7 mouse cellular contexts compared by ENCODE assay signal in genomic region chr8:71371236-71371848, GRCm38 (mm10). TPM values are rescaled to one million over a fixed set of nuclear protein-coding genes. Genes with fewer than 3 reads are reported as not detected.
DNase-seq lines count a peak whose midpoint lies in the region; ATAC-seq lines count a peak whose summit lies in the region.

TSS of gene Ocel1 (plus strand) at chr8:71371298.

- peak; percentile 98 for DNase-seq in adrenal gland, postnatal 14 days
- peak; percentile 98 for DNase-seq in embryonic facial prominence, embryonic 11.5 days (ENCODE audit: low spot score)
- DNase-seq in heart, adult 11 months = peak; percentile 100
- DNase-seq in kidney, adult 18-20 months = peak; percentile 98
- peak; percentile 97 for DNase-seq in limb, embryonic 11.5 days (ENCODE audit: low spot score)
- peak; percentile 99 for DNase-seq in midbrain, embryonic 14.5 days
- DNase-seq in spleen, adult 18-20 months = peak; percentile 97

- no peaks in the 10 kb centered on the region; the same call in 1 of the 2 replicates for H3K36me3 ChIP-seq in embryonic facial prominence, embryonic 11.5 days (replicated peaks; ENCODE audit: control insufficient read depth, insufficient read depth, low read depth, low read length)
- H3K36me3 ChIP-seq in limb, embryonic 11.5 days (ENCODE audit: control insufficient read depth, insufficient read depth, low read length) = peaks cover 5% of the 10 kb centered on the region; the same call in 1 of the 2 replicates
- H3K36me3 ChIP-seq in midbrain, embryonic 14.5 days (ENCODE audit: control insufficient read depth, insufficient read depth, low read length) = peaks cover 19% of the 10 kb centered on the region; the same call in 1 of the 2 replicates

- H3K27me3 ChIP-seq in embryonic facial prominence, embryonic 11.5 days (ENCODE audit: control insufficient read depth, insufficient read depth, low read length) = no peaks in the 10 kb centered on the region
- H3K27me3 ChIP-seq in limb, embryonic 11.5 days (ENCODE audit: control insufficient read depth, insufficient read depth, low read length) = no peaks in the 10 kb centered on the region
- H3K27me3 ChIP-seq in midbrain, embryonic 14.5 days (ENCODE audit: control insufficient read depth, insufficient read depth, low read length) = no peaks in the 10 kb centered on the region

- H3K27ac ChIP-seq in embryonic facial prominence, embryonic 11.5 days (replicated peaks; ENCODE audit: low read depth, low read length) = no peak within 1 kb of the TSS
- no peak within 1 kb of the TSS for H3K27ac ChIP-seq in limb, embryonic 11.5 days (replicated peaks; ENCODE audit: low read depth, low read length)
- peak within 1 kb of the TSS; percentile 78 for H3K27ac ChIP-seq in midbrain, embryonic 14.5 days (replicated peaks; ENCODE audit: low read depth, low read length)

- peak within 1 kb of the TSS; percentile 32 for H3K4me2 ChIP-seq in embryonic facial prominence, embryonic 11.5 days (ENCODE audit: low read depth, low read length)
- H3K4me2 ChIP-seq in limb, embryonic 11.5 days (ENCODE audit: low read depth, severe bottlenecking) = peak within 1 kb of the TSS; percentile 40; the same call in 1 of the 2 replicates
- H3K4me2 ChIP-seq in midbrain, embryonic 14.5 days (ENCODE audit: low read length) = peak within 1 kb of the TSS; percentile 56

- peaks cover 12% of the 10 kb centered on the region for H3K4me1 ChIP-seq in embryonic facial prominence, embryonic 11.5 days (ENCODE audit: control insufficient read depth, insufficient read depth, low read length)
- H3K4me1 ChIP-seq in limb, embryonic 11.5 days (ENCODE audit: control insufficient read depth, insufficient read depth, low read length) = peaks cover 13% of the 10 kb centered on the region
- H3K4me1 ChIP-seq in midbrain, embryonic 14.5 days (ENCODE audit: control insufficient read depth, insufficient read depth, low read length) = peaks cover 20% of the 10 kb centered on the region

- peak; percentile 68 for ATAC-seq in embryonic facial prominence, embryonic 11.5 days (replicated peaks; ENCODE audit: insufficient number of reproducible peaks, low FRiP score, low TSS enrichment, low read depth)
- peak; percentile 85 for ATAC-seq in limb, embryonic 11.5 days (ENCODE audit: insufficient number of reproducible peaks, low FRiP score, low TSS enrichment, low read depth)
- ATAC-seq in midbrain, embryonic 14.5 days (ENCODE audit: low FRiP score, low TSS enrichment) = peak; percentile 87

- under 1% methylated on average over 68 of the region's 68 CpGs for WGBS in embryonic facial prominence, embryonic 11.5 days
- under 1% methylated on average over 68 of the region's 68 CpGs for WGBS in limb, embryonic 11.5 days
- WGBS in midbrain, embryonic 14.5 days = under 1% methylated on average over 68 of the region's 68 CpGs

- peak within 1 kb of the TSS; percentile 38; the same call in 1 of the 2 replicates for H3K9ac ChIP-seq in embryonic facial prominence, embryonic 11.5 days (replicated peaks; ENCODE audit: low read length)
- no peak within 1 kb of the TSS; the same call in 1 of the 2 replicates for H3K9ac ChIP-seq in limb, embryonic 11.5 days (ENCODE audit: low read length)
- H3K9ac ChIP-seq in midbrain, embryonic 14.5 days (replicated peaks; ENCODE audit: low read length) = peak within 1 kb of the TSS; percentile 60

- peak within 1 kb of the TSS; percentile 70 for H3K4me3 ChIP-seq in embryonic facial prominence, embryonic 11.5 days (ENCODE audit: low read depth, low read length)
- peak within 1 kb of the TSS; percentile 65 for H3K4me3 ChIP-seq in limb, embryonic 11.5 days (ENCODE audit: low read depth, low read length)
- peak within 1 kb of the TSS; percentile 68 for H3K4me3 ChIP-seq in midbrain, embryonic 14.5 days (replicated peaks; ENCODE audit: low read depth, low read length)

- no peaks in the 10 kb centered on the region for H3K9me3 ChIP-seq in embryonic facial prominence, embryonic 11.5 days (replicated peaks; ENCODE audit: control insufficient read depth, low read length)
- H3K9me3 ChIP-seq in limb, embryonic 11.5 days (ENCODE audit: control insufficient read depth, low read length) = no peaks in the 10 kb centered on the region
- H3K9me3 ChIP-seq in midbrain, embryonic 14.5 days (ENCODE audit: control insufficient read depth, low read length) = no peaks in the 10 kb centered on the region

RNA-seq across cellular contexts. Expression of gene Ocel1, which starts in this region (rescaled TPM):
- 17.4 and 17.9 TPM in 2 replicates for total RNA-seq in adrenal gland, postnatal 14 days (2021)
- 2.1 and 2.2 TPM in 2 replicates for polyA plus RNA-seq in embryonic facial prominence, embryonic 11.5 days (2014; fragmentation: Nextera tagmentation; extraction: Ambion mirVana)
- polyA plus RNA-seq in limb, embryonic 11.5 days (2014; fragmentation: Nextera tagmentation; extraction: Ambion mirVana) = 2.7 and 3.1 TPM in 2 replicates
- polyA plus RNA-seq in midbrain, embryonic 14.5 days (2014; fragmentation: Nextera tagmentation; extraction: Ambion mirVana) = 4.2 and 4.3 TPM in 2 replicates
